Mouse (Mus musculus): ENCODE data around the gene Syngr4.

DNA sequence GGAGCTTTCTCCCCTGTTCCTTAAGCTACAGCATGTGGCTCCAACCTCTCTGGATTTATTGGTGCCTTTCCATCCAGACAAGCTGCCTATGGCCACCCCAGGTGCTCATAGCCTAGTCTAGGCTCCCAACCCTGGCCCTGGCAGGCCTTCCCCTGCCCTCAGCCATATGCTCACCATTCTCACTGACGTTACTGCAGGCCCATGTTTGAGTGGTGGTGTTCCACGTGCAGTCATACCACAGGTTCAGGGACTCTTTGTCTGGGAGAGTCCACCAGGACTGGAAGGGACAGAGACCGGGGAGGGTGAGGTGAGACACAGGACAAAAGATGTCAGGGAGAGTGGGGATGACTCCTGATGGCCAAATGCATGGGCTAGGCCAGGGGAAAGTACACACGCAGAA is 23.2 kb upstream of the Syngr4 start:
- TF ChIP-seq CTCF (IDR thresholded peaks at IDR 0.05; ENCODE audit: low read depth) (no peak), EP300 (optimal IDR thresholded peaks at IDR 0.05) (no peak)
